Mouse (Mus musculus) C2C12 (cell line): ENCODE data around the gene Klhdc9. TPM values are rescaled to one million over a fixed set of nuclear protein-coding genes. Genes with fewer than 3 reads are reported as not detected.

ENCODE experiments used
- H3K27me3 ChIP-seq: one replicate; pipeline ENCODE4 v1.6.1; 2011; ENCODE audit not compliant: control insufficient read depth, insufficient read depth, insufficient read length
- H3K36me3 ChIP-seq: one replicate; pipeline ENCODE4 v1.6.1; 2011; ENCODE audit not compliant: control insufficient read depth, insufficient read depth
- H3K4me3 ChIP-seq: one replicate; pipeline ENCODE4 v1.5.1; 2011; ENCODE audit warnings: mild to moderate bottlenecking, control low read depth; ENCODE audit not compliant: poor library complexity, insufficient read depth, severe bottlenecking
- H3K79me2 ChIP-seq: one replicate; pipeline ENCODE4 v1.6.1; 2011; ENCODE audit not compliant: control insufficient read depth, insufficient read depth
- H3K79me3 ChIP-seq: one replicate; pipeline ENCODE4 v1.6.1; 2011; ENCODE audit warnings: low read depth, control low read depth
- H3ac ChIP-seq: one replicate; pipeline ENCODE3; 2011; ENCODE audit warnings: low read depth; ENCODE audit not compliant: control insufficient read depth, insufficient read length
- CEBPB ChIP-seq: IDR thresholded peaks from one replicate; pipeline ENCODE4 v1.6.1; 2011; ENCODE audit warnings: low read depth, mild to moderate bottlenecking, control low read depth, moderate library complexity
- CTCF ChIP-seq: IDR thresholded peaks from one replicate; pipeline ENCODE4 v1.5.1; 2011; ENCODE audit not compliant: control insufficient read depth, insufficient read depth, insufficient read length
- FOSL1 ChIP-seq: IDR thresholded peaks from one replicate; pipeline ENCODE4 v1.8.0; 2011; ENCODE audit warnings: mild to moderate bottlenecking, low read length; ENCODE audit not compliant: poor library complexity, insufficient read depth, severe bottlenecking
- MAX ChIP-seq: IDR thresholded peaks from one replicate; pipeline ENCODE4 v1.6.1; 2011; ENCODE audit warnings: mild to moderate bottlenecking, control low read depth
- MYOD1 ChIP-seq: IDR thresholded peaks from one replicate; pipeline ENCODE4 v1.6.1; 2011; ENCODE audit warnings: low read depth; ENCODE audit not compliant: control insufficient read depth, insufficient read length
- MYOG ChIP-seq: IDR thresholded peaks from one replicate; pipeline ENCODE4 v1.6.1; 2011; ENCODE audit not compliant: control insufficient read depth, insufficient read length; ENCODE audit errors: extremely low read depth
- USF1 ChIP-seq: IDR thresholded peaks from one replicate; pipeline ENCODE4 v1.6.1; 2011; ENCODE audit warnings: low read depth, mild to moderate bottlenecking, control low read depth, moderate library complexity
- polyA plus RNA-seq: library from polyadenylated mRNA; unstranded; fragments of >200 nt; fragmentation: generic; extraction: Trizol; gene quantifications from one replicate; pipeline ENCODE4 v1.2.1, GENCODE M21; 2012; ENCODE audit warnings: missing spikeins

Gene Klhdc9
- polyA plus RNA-seq, 1 experiment, result 0.05 TPM

- Histone ChIP-seq H3K79me3 (peaks cover 77% of the 10 kb centered on the region), H3K27me3 (no peaks in the 10 kb centered on the region), H3ac (no peak overlapping the region), H3K36me3 (no peaks in the 10 kb centered on the region), H3K4me3 (no peak overlapping the region), H3K79me2 (peaks cover 95% of the 10 kb centered on the region)
- TF ChIP-seq CEBPB (no peak), MYOG (no peak), USF1 (no peak), CTCF (no peak), FOSL1 (no peak), MYOD1 (no peak), MAX (no peak)
Observed at GRCm38 (mm10) chr1:171348665-171349064, 11.9 kb downstream of the Klhdc9 start.

GRCm38 (mm10) chr1:171346095-171346450 is 14.5 kb downstream of the Klhdc9 start:
- TF ChIP-seq USF1 (peak; percentile 83), CTCF (no peak), MYOG (no peak)
- peak overlapping the region; percentile 81 for H3ac ChIP-seq
- peak overlapping the region; percentile 100 for H3K4me3 ChIP-seq
- H3K79me2 ChIP-seq, result peaks cover 69% of the 10 kb centered on the region
- H3K27me3 ChIP-seq, result no peaks in the 10 kb centered on the region
- H3K36me3 ChIP-seq, result peaks cover 17% of the 10 kb centered on the region
- H3K79me3 ChIP-seq, result peaks cover 53% of the 10 kb centered on the region

GRCm38 (mm10) chr1:171345225-171346094 is 15.1 kb downstream of the Klhdc9 start, which contains the start of the genes Nit1 and Pfdn2:
Nit1 (minus strand) TSS chr1:171345646.
Pfdn2 (plus strand) TSS chr1:171345670.
- peak within 1 kb of the TSS; percentile 100 for H3K4me3 ChIP-seq
- TF ChIP-seq MYOD1 (no peak), CTCF (no peak), USF1 (no peak), FOSL1 (no peak), MYOG (no peak), CEBPB (no peak), MAX (no peak)
- H3K79me3 ChIP-seq, result peaks cover 47% of the 10 kb centered on the region
- peaks cover 23% of the 10 kb centered on the region for H3K36me3 ChIP-seq
- peak within 1 kb of the TSS; percentile 81 for H3ac ChIP-seq
- peaks cover 63% of the 10 kb centered on the region for H3K79me2 ChIP-seq
- H3K27me3 ChIP-seq, result no peaks in the 10 kb centered on the region

GRCm38 (mm10) chr1:171344715-171345114 is 15.9 kb downstream of the Klhdc9 start:
- Histone ChIP-seq H3K79me3 (peaks cover 40% of the 10 kb centered on the region), H3K4me3 (peak overlapping the region; percentile 100), H3K27me3 (no peaks in the 10 kb centered on the region), H3ac (peak overlapping the region; percentile 18), H3K36me3 (peaks cover 30% of the 10 kb centered on the region), H3K79me2 (peaks cover 56% of the 10 kb centered on the region)
- TF ChIP-seq CTCF (no peak), FOSL1 (no peak), MYOG (no peak), MAX (no peak), USF1 (no peak), MYOD1 (no peak), CEBPB (no peak)

- H3K79me2 ChIP-seq, result peaks cover 49% of the 10 kb centered on the region
- no peak overlapping the region for H3K4me3 ChIP-seq
- H3ac ChIP-seq, result no peak overlapping the region
- no peak for TF ChIP-seq USF1
- TF ChIP-seq FOSL1, result no peak
- no peak for TF ChIP-seq MYOD1
- no peak for TF ChIP-seq MYOG
- TF ChIP-seq MAX, result no peak
- TF ChIP-seq CTCF, result no peak
- TF ChIP-seq CEBPB, result no peak
- peaks cover 35% of the 10 kb centered on the region for H3K79me3 ChIP-seq
- H3K27me3 ChIP-seq, result no peaks in the 10 kb centered on the region
- H3K36me3 ChIP-seq, result peaks cover 36% of the 10 kb centered on the region
Observed at GRCm38 (mm10) chr1:171343922-171344677, 16.5 kb downstream of the Klhdc9 start.
